Mouse (Mus musculus): ENCODE data around the gene Kdm6a. TPM values are rescaled to one million over a fixed set of nuclear protein-coding genes. Genes with fewer than 3 reads are reported as not detected.

The Kdm6a gene
- total and polyA plus RNA-seq, 2 experiments from 2014 or later: 12.0 to 52.1 TPM

DNA sequence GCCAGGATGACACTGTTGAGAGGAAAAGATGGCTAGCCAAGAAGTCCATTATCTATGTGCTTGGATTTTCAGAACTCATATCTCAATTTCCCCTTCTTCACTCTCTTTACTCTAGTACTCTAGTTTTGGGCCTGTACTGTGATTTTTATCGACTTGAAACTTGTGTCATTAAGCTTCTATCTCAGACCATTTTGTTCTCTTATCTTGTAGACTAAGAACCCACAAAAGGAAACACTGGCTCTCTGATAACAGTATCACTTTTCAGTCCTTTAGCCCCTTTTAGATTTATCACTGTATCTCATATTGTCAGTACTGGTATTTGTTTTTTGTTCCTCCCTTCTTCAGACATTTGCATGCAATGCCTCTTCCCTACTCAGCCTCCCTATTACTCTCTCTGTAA is 17.1 kb downstream of the Kdm6a start:
- Histone ChIP-seq H3K4me2 (ENCODE audit: low read depth, low read length) (no peak overlapping the region), H3K9me3 (replicated peaks; ENCODE audit: control insufficient read depth, low read length) (no peaks in the 10 kb centered on the region), H3K9ac (replicated peaks; ENCODE audit: low read depth, low read length) (no peak overlapping the region), H3K27me3 (ENCODE audit: control insufficient read depth, insufficient read depth, low read length) (no peaks in the 10 kb centered on the region), H3K36me3 (replicated peaks; ENCODE audit: control insufficient read depth, insufficient read depth, low read length) (no peaks in the 10 kb centered on the region), H3K4me1 (ENCODE audit: control insufficient read depth, insufficient read depth) (peaks cover 9% of the 10 kb centered on the region; the same call in 1 of the 2 replicates), H3K27ac (ENCODE audit: low read depth) (no peak overlapping the region), H3K4me3 (ENCODE audit: low read depth, low read length) (no peak overlapping the region)
- no peak for DNase-seq (ENCODE audit: low spot score)
- no peak for ATAC-seq (ENCODE audit: insufficient read depth, low read depth)
- TF ChIP-seq CTCF (IDR thresholded peaks at IDR 0.05; ENCODE audit: low read depth) (no peak), EP300 (IDR thresholded peaks at IDR 0.05; ENCODE audit: low read depth) (no peak)
- 0% methylated on average over 1 of the region's 1 CpGs for WGBS

DNA sequence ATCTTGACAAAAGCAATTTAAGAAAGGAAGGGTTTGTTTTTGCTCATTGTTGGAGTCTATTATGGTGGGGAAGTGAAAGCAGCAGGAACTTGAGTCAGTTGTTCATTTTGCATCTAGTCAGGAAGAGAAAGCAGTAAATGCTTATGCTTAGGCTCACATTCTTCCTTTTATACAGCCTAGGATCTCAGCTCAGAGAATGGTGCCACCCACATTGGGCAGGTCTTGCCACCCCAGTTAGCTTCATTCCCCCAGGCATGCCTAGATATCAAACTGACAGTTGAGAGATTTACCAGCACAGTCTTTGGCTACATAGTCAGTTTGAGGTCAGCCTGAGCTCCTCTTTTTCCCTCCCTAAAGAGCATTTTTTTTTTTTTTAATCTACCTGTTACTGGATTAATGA is 24.8 kb downstream of the Kdm6a start:
- Histone ChIP-seq H3K27me3 (ENCODE audit: control insufficient read depth, insufficient read depth, low read length) (no peaks in the 10 kb centered on the region), H3K4me3 (ENCODE audit: low read depth, low read length) (no peak overlapping the region), H3K4me2 (ENCODE audit: low read depth, low read length) (no peak overlapping the region), H3K4me1 (ENCODE audit: control insufficient read depth, insufficient read depth) (no peaks in the 10 kb centered on the region), H3K27ac (ENCODE audit: low read depth) (no peak overlapping the region), H3K36me3 (replicated peaks; ENCODE audit: control insufficient read depth, insufficient read depth, low read length) (no peaks in the 10 kb centered on the region), H3K9ac (replicated peaks; ENCODE audit: low read depth, low read length) (no peak overlapping the region), H3K9me3 (replicated peaks; ENCODE audit: control insufficient read depth, low read length) (no peaks in the 10 kb centered on the region)
- DNase-seq (ENCODE audit: low spot score) (no peak), ATAC-seq (ENCODE audit: insufficient read depth, low read depth) (no peak)
- TF ChIP-seq EP300 (IDR thresholded peaks at IDR 0.05; ENCODE audit: low read depth): no peak
- no peak for TF ChIP-seq CTCF (IDR thresholded peaks at IDR 0.05; ENCODE audit: low read depth)

DNA sequence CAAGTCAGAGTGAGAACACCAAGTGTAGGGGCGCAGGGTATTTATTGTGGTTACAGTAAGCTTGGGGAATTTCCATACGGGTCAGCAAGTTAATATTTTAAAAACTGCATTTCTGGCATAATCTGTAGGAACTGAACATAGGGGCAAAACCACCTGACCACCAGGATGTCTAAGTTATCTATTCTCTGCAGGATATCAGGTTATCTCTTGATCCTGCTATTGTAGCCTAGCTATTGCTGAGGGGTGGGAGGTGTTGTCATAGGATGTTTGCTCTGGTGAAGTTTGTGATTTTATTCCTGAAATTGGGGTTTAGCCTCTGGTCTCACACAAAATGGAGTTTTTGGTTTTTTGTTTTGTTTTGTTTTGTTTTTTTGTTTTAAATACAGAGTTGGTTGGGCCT is 25.9 kb downstream of the Kdm6a start:
- Histone ChIP-seq H3K4me2 (ENCODE audit: low read depth, low read length) (no peak overlapping the region), H3K9ac (replicated peaks; ENCODE audit: low read depth, low read length) (no peak overlapping the region), H3K9me3 (replicated peaks; ENCODE audit: control insufficient read depth, low read length) (no peaks in the 10 kb centered on the region), H3K36me3 (replicated peaks; ENCODE audit: control insufficient read depth, insufficient read depth, low read length) (no peaks in the 10 kb centered on the region), H3K27me3 (ENCODE audit: control insufficient read depth, insufficient read depth, low read length) (no peaks in the 10 kb centered on the region), H3K4me3 (ENCODE audit: low read depth, low read length) (no peak overlapping the region), H3K4me1 (ENCODE audit: control insufficient read depth, insufficient read depth) (no peaks in the 10 kb centered on the region), H3K27ac (ENCODE audit: low read depth) (no peak overlapping the region)
- no peak for ATAC-seq (ENCODE audit: insufficient read depth, low read depth)
- TF ChIP-seq CTCF (IDR thresholded peaks at IDR 0.05; ENCODE audit: low read depth) (no peak), EP300 (IDR thresholded peaks at IDR 0.05; ENCODE audit: low read depth) (no peak)
- WGBS: 88% methylated on average over 2 of the region's 2 CpGs
- DNase-seq (ENCODE audit: low spot score): no peak

DNA sequence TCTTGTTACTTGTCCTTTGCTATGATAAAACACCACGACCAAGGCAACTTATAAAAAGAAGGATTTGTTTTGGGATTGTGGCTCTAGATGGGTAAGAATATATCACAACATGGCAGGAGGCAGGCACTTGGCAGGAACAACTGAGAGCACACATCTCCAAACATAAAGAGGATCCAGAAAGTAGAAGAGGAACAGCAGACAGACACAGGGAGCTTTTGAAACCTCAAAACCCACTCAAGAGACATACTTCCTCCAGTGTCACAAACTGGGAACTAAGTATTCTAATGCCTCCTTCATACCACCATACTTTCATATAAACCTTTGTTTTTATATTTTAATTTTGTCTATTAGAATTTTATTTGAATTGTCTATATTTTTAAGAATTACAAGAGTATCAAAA is 77.2 kb downstream of the Kdm6a start:
- H3K4me3 ChIP-seq (ENCODE audit: low read depth, low read length): no peak overlapping the region
- H3K27me3 ChIP-seq (ENCODE audit: control insufficient read depth, insufficient read depth, low read length): no peaks in the 10 kb centered on the region
- ATAC-seq (ENCODE audit: insufficient read depth, low read depth) (no peak), DNase-seq (ENCODE audit: low spot score) (no peak)
- H3K36me3 ChIP-seq (replicated peaks; ENCODE audit: control insufficient read depth, insufficient read depth, low read length): peaks cover 8% of the 10 kb centered on the region
- H3K9ac ChIP-seq (replicated peaks; ENCODE audit: low read depth, low read length): no peak overlapping the region
- H3K27ac ChIP-seq (ENCODE audit: low read depth): no peak overlapping the region
- no peaks in the 10 kb centered on the region for H3K4me1 ChIP-seq (ENCODE audit: control insufficient read depth, insufficient read depth)
- TF ChIP-seq CTCF (IDR thresholded peaks at IDR 0.05; ENCODE audit: low read depth) (no peak), EP300 (IDR thresholded peaks at IDR 0.05; ENCODE audit: low read depth) (no peak)
- H3K9me3 ChIP-seq (replicated peaks; ENCODE audit: control insufficient read depth, low read length): no peaks in the 10 kb centered on the region
- WGBS: 79% methylated on average over 1 of the region's 1 CpGs
- no peak overlapping the region for H3K4me2 ChIP-seq (ENCODE audit: low read depth, low read length)

DNA sequence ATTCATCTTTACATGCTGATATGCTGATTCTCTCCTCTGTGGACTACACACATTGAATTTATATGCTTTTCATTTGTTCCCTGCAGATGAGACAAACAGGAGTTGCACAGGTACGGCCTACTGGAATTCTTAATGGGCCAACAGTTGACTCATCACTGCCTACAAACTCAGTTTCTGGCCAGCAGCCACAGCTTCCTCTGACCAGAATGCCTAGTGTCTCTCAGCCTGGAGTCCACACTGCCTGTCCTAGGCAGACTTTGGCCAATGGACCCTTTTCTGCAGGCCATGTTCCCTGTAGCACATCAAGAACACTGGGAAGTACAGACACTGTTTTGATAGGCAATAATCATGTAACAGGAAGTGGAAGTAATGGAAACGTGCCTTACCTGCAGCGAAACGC is 88.2 kb downstream of the Kdm6a start:
- Histone ChIP-seq H3K4me3 (ENCODE audit: low read depth, low read length) (no peak overlapping the region), H3K27me3 (ENCODE audit: control insufficient read depth, insufficient read depth, low read length) (no peaks in the 10 kb centered on the region), H3K27ac (ENCODE audit: low read depth) (no peak overlapping the region), H3K4me1 (ENCODE audit: control insufficient read depth, insufficient read depth) (no peaks in the 10 kb centered on the region), H3K9me3 (replicated peaks; ENCODE audit: control insufficient read depth, low read length) (no peaks in the 10 kb centered on the region), H3K4me2 (ENCODE audit: low read depth, low read length) (no peak overlapping the region), H3K9ac (replicated peaks; ENCODE audit: low read depth, low read length) (no peak overlapping the region), H3K36me3 (replicated peaks; ENCODE audit: control insufficient read depth, insufficient read depth, low read length) (peaks cover 17% of the 10 kb centered on the region)
- no peak for DNase-seq (ENCODE audit: low spot score)
- no peak for ATAC-seq (ENCODE audit: insufficient read depth, low read depth)
- TF ChIP-seq EP300 (IDR thresholded peaks at IDR 0.05; ENCODE audit: low read depth) (no peak), CTCF (IDR thresholded peaks at IDR 0.05; ENCODE audit: low read depth) (no peak)
- 90% methylated on average over 4 of the region's 4 CpGs for WGBS

DNA sequence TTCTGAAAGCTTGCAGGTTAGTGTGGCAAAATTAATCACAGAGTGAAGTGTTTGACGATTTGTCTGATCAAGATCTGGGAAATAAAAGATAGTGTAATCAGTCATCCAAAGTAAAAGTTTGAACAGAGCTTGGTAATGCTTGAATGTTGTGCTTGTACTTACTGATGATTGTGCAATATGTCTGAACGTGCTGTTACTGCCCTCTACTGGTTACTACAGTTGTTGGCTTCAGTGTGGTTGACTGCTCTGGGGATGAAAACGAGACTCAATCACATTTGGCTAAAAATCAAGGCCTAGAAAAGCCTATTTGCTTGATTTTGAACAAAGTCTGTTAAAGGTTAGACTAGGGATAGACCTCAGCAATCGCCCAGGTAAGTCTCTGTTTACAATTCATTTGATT is 92.4 kb downstream of the Kdm6a start:
- no peak overlapping the region for H3K4me3 ChIP-seq (ENCODE audit: low read depth, low read length)
- no peak for ATAC-seq (ENCODE audit: insufficient read depth, low read depth)
- H3K27me3 ChIP-seq (ENCODE audit: control insufficient read depth, insufficient read depth, low read length): no peaks in the 10 kb centered on the region
- no peak overlapping the region for H3K27ac ChIP-seq (ENCODE audit: low read depth)
- peaks cover 21% of the 10 kb centered on the region for H3K36me3 ChIP-seq (replicated peaks; ENCODE audit: control insufficient read depth, insufficient read depth, low read length)
- H3K9me3 ChIP-seq (replicated peaks; ENCODE audit: control insufficient read depth, low read length): no peaks in the 10 kb centered on the region
- no peaks in the 10 kb centered on the region for H3K4me1 ChIP-seq (ENCODE audit: control insufficient read depth, insufficient read depth)
- TF ChIP-seq CTCF (IDR thresholded peaks at IDR 0.05; ENCODE audit: low read depth): peak; percentile 86
- no peak for TF ChIP-seq EP300 (IDR thresholded peaks at IDR 0.05; ENCODE audit: low read depth)
- DNase-seq (ENCODE audit: low spot score): peak; percentile 55
- H3K9ac ChIP-seq (replicated peaks; ENCODE audit: low read depth, low read length): no peak overlapping the region
- H3K4me2 ChIP-seq (ENCODE audit: low read depth, low read length): no peak overlapping the region
- WGBS: 29% methylated on average over 4 of the region's 4 CpGs

Data from heart, postnatal 0 days (tissue).